Mouse (Mus musculus): ENCODE data around the gene Pgm2l1.

- TF ChIP-seq CHD2 (IDR thresholded peaks at IDR 0.05; ENCODE audit: low read depth, low read length), result no peak
- no peak for TF ChIP-seq HCFC1 (IDR thresholded peaks at IDR 0.05; ENCODE audit: borderline replicate concordance, insufficient read depth, low read length)
- no peak for TF ChIP-seq ZC3H11A (IDR thresholded peaks at IDR 0.05; ENCODE audit: borderline replicate concordance, low read depth, low read length)
- TF ChIP-seq ZNF384 (IDR thresholded peaks at IDR 0.05; ENCODE audit: low read depth, low read length), result no peak
- no peak for TF ChIP-seq MAFK (IDR thresholded peaks at IDR 0.05; ENCODE audit: insufficient read depth, low read depth, low read length)
Measured at GRCm38 (mm10) chr7:100238271-100238670, 11.1 kb downstream of the Pgm2l1 start.
